Mouse (Mus musculus) left cerebral cortex, postnatal 4 days (tissue): ENCODE results near the gene Naa15. TPM values are rescaled to one million over a fixed set of nuclear protein-coding genes. Genes with fewer than 3 reads are reported as not detected.

Experiments
- DNase-seq: peaks from one replicate; pipeline ENCODE4 v3.0.0-alpha.2; 2022
- intact Hi-C: fragments of 180-260 bp; cut with DNase I; formaldehyde crosslinking; loops from one replicate; pipeline ENCODE4 v1.15.1; 2025
- total RNA-seq, 2 experiments: library from RNA; stranded (reverse); gene quantifications; 2 replicates each; pipeline ENCODE4 v1.2.3; 2021

Gene Naa15
- total RNA-seq, 2 experiments from 2014 or later: 72.5 to 75.8 TPM

GRCm38 (mm10) chr3:51499876-51500275 is 84.9 kb downstream of the Naa15 start:
- intact Hi-C loops: no loop called here
- no peak for DNase-seq

DNA sequence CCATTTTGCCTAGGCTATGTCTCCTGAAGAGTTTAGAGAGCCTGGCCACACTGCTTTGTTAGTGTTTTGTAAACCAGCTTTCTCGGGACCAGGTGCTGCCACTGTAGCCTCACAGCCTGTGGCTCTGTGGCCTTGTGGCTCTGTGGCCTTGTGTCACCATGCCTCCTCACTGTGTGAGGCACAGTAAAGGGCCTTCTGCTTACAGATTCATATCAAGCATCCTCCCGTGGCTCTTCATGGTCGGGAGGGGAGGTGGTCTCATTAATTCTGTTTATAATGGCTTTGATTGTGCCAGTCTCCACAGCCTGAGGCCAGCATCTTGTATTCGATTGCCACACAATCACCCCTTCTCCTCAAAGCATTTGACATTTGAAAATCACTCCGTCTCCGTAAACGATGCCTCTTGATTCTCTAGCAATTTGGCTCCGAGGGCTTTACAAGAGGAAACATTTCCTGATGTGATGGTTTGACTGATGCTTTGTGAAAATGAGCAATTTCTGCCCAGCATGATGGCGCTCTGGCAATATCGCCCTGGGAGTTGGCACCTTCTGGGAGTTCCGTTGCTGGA is 89.5 kb downstream of the Naa15 start:
- DNase-seq: no peak
- intact Hi-C loops: no loop called here

DNA sequence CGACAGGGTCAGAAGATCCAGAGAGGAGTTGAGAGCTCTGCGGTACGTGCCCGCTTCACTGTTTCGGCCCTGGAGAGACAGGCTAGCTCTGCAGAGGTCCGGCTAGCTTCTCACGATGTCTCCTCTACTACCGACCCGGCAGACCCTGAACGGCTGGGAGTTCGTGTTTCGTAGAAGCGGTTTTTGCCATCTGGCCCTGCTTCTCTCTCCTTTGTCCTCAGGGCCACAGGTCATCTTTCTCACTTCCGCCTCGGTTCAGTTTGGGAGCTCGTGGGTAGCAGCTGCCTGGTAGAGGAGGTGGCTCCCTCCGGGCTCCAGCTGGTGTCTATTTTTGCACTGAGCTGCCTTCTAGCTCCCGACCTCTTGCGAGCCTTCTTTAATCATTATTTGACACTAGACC is 90.5 kb downstream of the Naa15 start:
- peak; percentile 35 for DNase-seq
- intact Hi-C loops: no loop called here

DNA sequence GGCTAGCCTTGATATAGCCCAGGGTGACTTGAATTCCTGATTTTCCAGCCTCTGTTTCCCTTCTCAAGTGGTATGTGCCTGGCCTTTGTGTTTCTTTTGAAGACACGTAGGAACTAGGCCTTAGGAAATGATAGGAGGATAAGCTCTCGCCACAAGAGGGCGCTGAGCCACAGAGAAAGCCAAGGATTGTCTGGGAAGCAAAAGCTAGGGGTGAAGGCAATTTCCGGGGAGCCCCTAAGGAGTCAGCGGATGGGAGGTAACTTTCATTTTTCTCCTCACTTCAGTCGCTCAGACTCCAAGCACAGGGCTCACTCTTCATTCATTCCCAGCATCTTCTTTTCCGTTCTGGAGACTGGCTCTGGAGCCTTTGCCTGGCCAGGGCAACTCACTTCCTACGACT is 96.0 kb downstream of the Naa15 start:
- intact Hi-C loops: no loop called here
- DNase-seq: peak; percentile 70

- intact Hi-C loops: no loop called here
- DNase-seq: peak; percentile 36
These were observed 97.0 kb downstream of the Naa15 start for GRCm38 (mm10) chr3:51511983-51512382.

GRCm38 (mm10) chr3:51517467-51517866 is 102.5 kb downstream of the Naa15 start:
- DNase-seq: no peak
- intact Hi-C loops: no loop called here

DNA sequence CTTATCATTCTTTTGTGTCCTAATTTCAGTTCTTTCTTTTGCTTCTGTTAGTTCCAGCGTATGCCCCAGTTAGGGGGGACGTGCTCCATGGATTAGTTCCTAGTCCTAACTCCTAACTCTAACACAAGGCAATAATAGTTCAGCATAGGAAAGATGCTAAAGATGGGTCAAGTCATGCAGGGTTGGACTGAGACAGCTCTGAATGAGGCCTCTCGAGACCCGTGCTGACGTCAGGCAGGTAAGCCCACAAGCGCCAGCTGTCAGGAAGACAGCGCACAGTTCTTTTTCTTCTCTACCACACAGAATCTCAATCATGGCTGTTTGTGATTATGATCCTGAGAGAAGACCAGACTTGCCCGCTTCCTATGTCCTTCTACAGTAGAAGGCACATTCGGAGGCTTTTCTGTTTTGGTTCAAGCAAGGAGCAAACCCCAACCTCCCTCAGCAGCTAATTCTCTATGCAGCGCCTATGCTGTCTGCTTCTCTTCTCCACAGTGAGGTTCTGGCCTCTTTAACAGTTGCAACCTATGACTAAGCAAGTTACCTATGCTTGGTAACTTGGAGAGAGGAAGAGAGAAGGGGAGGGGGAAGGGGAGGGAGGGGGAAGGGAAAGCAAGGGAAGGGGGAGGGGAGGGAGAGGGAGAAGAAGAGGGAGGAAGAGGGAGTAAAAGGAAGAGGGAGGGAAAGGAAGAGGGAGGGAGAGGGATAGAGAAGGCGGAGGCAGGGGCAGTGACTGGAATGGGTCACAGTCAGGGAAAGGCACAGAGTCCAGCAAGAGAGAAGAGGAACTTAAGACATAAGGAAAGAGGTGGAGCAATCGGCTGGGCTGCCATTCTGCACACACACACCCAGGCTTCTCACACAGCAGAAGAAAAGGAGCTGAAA is 103.2 kb downstream of the Naa15 start:
- intact Hi-C loops: no loop called here
- no peak for DNase-seq

DNA sequence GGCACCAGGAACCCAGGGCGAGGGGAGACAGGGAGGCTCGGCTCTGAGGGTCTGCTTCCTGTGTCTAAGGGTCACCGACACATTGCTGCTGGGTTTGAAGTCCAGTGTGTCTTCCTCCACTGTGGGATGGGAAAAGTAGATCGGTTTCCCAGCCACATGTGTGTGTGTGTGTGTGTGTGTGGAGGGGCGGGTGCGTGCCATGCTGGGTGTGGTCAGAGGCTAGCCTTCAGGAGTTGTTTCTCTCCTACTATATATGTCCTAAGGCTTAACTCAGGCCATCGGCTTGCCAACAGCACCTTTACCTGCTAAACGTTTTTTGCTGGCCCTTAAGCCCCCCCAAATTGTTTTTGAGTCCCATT is 103.8 kb downstream of the Naa15 start:
- intact Hi-C loops: no loop called here
- DNase-seq: no peak

DNA sequence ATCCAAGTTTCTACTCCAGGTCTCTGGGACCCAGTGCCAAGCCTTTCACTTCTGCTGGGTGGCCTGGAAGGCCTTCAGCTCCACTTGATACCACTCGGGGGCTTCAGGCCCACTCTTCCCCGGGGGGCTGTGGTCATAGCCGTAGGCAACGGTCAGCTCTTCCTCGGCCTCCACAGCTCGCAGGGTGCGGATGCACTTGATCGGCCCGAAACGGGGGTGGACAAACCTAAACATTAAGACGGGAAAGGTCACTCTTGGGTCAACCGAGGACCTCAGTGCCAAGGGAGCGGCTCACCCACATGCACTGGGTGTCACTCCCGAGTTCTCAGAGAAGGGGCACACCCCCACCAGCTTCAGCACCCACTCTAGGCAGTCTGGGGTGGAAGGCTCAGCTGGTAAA is 106.3 kb downstream of the Naa15 start:
- intact Hi-C loops: no loop called here

DNA sequence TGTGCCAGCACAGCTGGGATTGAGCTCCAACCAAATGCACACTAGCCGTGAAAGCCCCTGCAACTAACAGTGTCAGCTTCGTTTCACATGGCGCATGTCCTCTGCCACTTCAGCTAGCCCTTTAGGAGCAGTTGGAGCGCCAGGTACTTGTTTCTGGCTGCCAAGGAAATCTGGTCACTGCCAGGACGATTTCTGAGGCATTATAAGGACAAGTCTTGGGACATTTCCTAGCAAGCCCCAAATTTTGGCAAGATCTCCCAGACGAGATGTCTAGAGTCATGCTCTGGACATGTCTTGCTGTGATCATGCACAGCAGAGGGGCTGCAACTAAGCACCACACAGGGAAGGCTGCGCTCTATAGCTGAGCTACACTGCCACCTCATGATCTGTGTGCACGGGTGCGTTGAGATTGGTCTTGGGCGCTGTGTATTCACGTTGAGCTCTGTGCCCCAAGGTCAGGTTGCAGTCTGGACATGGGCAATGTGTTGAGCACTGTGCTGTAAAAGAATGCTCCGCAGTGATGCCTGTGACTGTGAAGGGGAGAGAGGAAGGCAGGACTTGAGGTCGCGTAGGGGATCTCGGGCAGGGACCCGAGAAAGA is 110.3 kb downstream of the Naa15 start:
- DNase-seq: peak; percentile 35

More for the DNA sequence above, 106.3 kb downstream of the Naa15 start:
- no peak for DNase-seq

More for the DNA sequence above, 110.3 kb downstream of the Naa15 start:
- intact Hi-C loops: no loop called here

Other genes starting within 250 kb of the Naa15 start
- gene Noct, start 190.7 kb upstream of the Naa15 start, total RNA-seq: 10 to 100 TPM; 40.4 to 42.1 TPM
- gene Elf2, start 74.5 kb upstream of the Naa15 start, total RNA-seq: 10 to 100 TPM; 37.1 to 42.6 TPM
- gene Mgarp, start 18.4 kb upstream of the Naa15 start, total RNA-seq: not detected
- 100 to 1,000 TPM; 211 to 236 TPM for gene Ndufc1, start 6.2 kb upstream of the Naa15 start, total RNA-seq
- gene Rab33b, start 68.8 kb downstream of the Naa15 start, total RNA-seq: 10 to 100 TPM; 33.3 to 34.3 TPM
- 10 to 100 TPM; 38.2 to 41.1 TPM for gene Setd7, start 145.7 kb downstream of the Naa15 start, total RNA-seq
- 1 to 10 TPM; 1.1 to 1.5 TPM for gene Mgst2, start 245.2 kb downstream of the Naa15 start, total RNA-seq